Mouse (Mus musculus): ENCODE data around the gene Mecr. TPM values are rescaled to one million over a fixed set of nuclear protein-coding genes. Genes with fewer than 3 reads are reported as not detected.

The Mecr gene
- polyA plus RNA-seq, 1 experiment from 2014 or later = 43.0 TPM

- no peak overlapping the region for H3K27ac ChIP-seq
- H3K36me3 ChIP-seq (ENCODE audit: insufficient read depth, low read length) = no peaks in the 10 kb centered on the region
- H3K4me3 ChIP-seq (replicated peaks; ENCODE audit: low read depth, low read length) = no peak overlapping the region
- ATAC-seq (replicated peaks; ENCODE audit: low FRiP score, low read depth) (no peak), DNase-seq (ENCODE audit: low spot score) (no peak)
- no peak for TF ChIP-seq CTCF (IDR thresholded peaks at IDR 0.05; ENCODE audit: low read depth)
- H3K9me3 ChIP-seq (replicated peaks; ENCODE audit: low read length) = no peaks in the 10 kb centered on the region
- 72% methylated on average over 3 of the region's 3 CpGs for WGBS
- H3K4me2 ChIP-seq (ENCODE audit: low read length) = no peak overlapping the region
- H3K27me3 ChIP-seq (ENCODE audit: insufficient read depth, low read length) = no peaks in the 10 kb centered on the region
- H3K9ac ChIP-seq (ENCODE audit: low read depth, low read length) = no peak overlapping the region
- peaks cover 5% of the 10 kb centered on the region; the same call in 1 of the 2 replicates for H3K4me1 ChIP-seq (replicated peaks; ENCODE audit: insufficient read depth, low read length)
Measured at GRCm38 (mm10) chr4:131832759-131833407, 10.4 kb upstream of the Mecr start.

GRCm38 (mm10) chr4:131833971-131834609, 9.2 kb upstream of the Mecr start:
- Histone ChIP-seq H3K27ac (no peak overlapping the region), H3K36me3 (ENCODE audit: insufficient read depth, low read length) (no peaks in the 10 kb centered on the region), H3K4me2 (ENCODE audit: low read length) (no peak overlapping the region), H3K9me3 (replicated peaks; ENCODE audit: low read length) (no peaks in the 10 kb centered on the region), H3K4me1 (replicated peaks; ENCODE audit: insufficient read depth, low read length) (peaks cover 5% of the 10 kb centered on the region; the same call in 1 of the 2 replicates), H3K27me3 (ENCODE audit: insufficient read depth, low read length) (no peaks in the 10 kb centered on the region), H3K4me3 (replicated peaks; ENCODE audit: low read depth, low read length) (no peak overlapping the region), H3K9ac (ENCODE audit: low read depth, low read length) (0 out of 2 replicates have a peak overlapping the region, but pooled peaks have one; percentile 5)
- DNase-seq (ENCODE audit: low spot score) = peak; percentile 84
- TF ChIP-seq CTCF (IDR thresholded peaks at IDR 0.05; ENCODE audit: low read depth) = peak; percentile 69
- WGBS = 29% methylated on average over 9 of the region's 9 CpGs
- no peak for ATAC-seq (replicated peaks; ENCODE audit: low FRiP score, low read depth)

GRCm38 (mm10) chr4:131836351-131836881, 6.9 kb upstream of the Mecr start:
- no peak for ATAC-seq (replicated peaks; ENCODE audit: low FRiP score, low read depth)
- Histone ChIP-seq H3K9ac (ENCODE audit: low read depth, low read length) (peak overlapping the region; percentile 77), H3K36me3 (ENCODE audit: insufficient read depth, low read length) (no peaks in the 10 kb centered on the region), H3K27ac (no peak overlapping the region), H3K27me3 (ENCODE audit: insufficient read depth, low read length) (no peaks in the 10 kb centered on the region), H3K4me2 (ENCODE audit: low read length) (peak overlapping the region; percentile 98), H3K4me3 (replicated peaks; ENCODE audit: low read depth, low read length) (peak overlapping the region; percentile 76), H3K9me3 (replicated peaks; ENCODE audit: low read length) (no peaks in the 10 kb centered on the region), H3K4me1 (replicated peaks; ENCODE audit: insufficient read depth, low read length) (peaks cover 5% of the 10 kb centered on the region; the same call in 1 of the 2 replicates)
- no peak for TF ChIP-seq CTCF (IDR thresholded peaks at IDR 0.05; ENCODE audit: low read depth)
- peak; percentile 32 for DNase-seq (ENCODE audit: low spot score)
- WGBS = 2% methylated on average over 38 of the region's 39 CpGs

GRCm38 (mm10) chr4:131836891-131837491, 6.3 kb upstream of the Mecr start:
- Histone ChIP-seq H3K36me3 (ENCODE audit: insufficient read depth, low read length) (no peaks in the 10 kb centered on the region), H3K4me1 (replicated peaks; ENCODE audit: insufficient read depth, low read length) (peaks cover 5% of the 10 kb centered on the region; the same call in 1 of the 2 replicates), H3K27ac (peak overlapping the region; percentile 6; the same call in 1 of the 2 replicates), H3K4me2 (ENCODE audit: low read length) (peak overlapping the region; percentile 98), H3K27me3 (ENCODE audit: insufficient read depth, low read length) (no peaks in the 10 kb centered on the region), H3K9ac (ENCODE audit: low read depth, low read length) (peak overlapping the region; percentile 77), H3K9me3 (replicated peaks; ENCODE audit: low read length) (no peaks in the 10 kb centered on the region), H3K4me3 (replicated peaks; ENCODE audit: low read depth, low read length) (peak overlapping the region; percentile 76)
- under 1% methylated on average over 75 of the region's 76 CpGs for WGBS
- ATAC-seq (replicated peaks; ENCODE audit: low FRiP score, low read depth) = 0 out of 2 replicates have a peak, but pooled peaks have one; percentile 12
- TF ChIP-seq CTCF (IDR thresholded peaks at IDR 0.05; ENCODE audit: low read depth) = no peak
- peak; percentile 45 for DNase-seq (ENCODE audit: low spot score)

- Histone ChIP-seq H3K4me2 (ENCODE audit: low read length) (peak within 1 kb of the TSS; percentile 98), H3K9me3 (replicated peaks; ENCODE audit: low read length) (no peaks in the 10 kb centered on the region), H3K4me3 (replicated peaks; ENCODE audit: low read depth, low read length) (peak within 1 kb of the TSS; percentile 76), H3K27me3 (ENCODE audit: insufficient read depth, low read length) (no peaks in the 10 kb centered on the region), H3K36me3 (ENCODE audit: insufficient read depth, low read length) (no peaks in the 10 kb centered on the region), H3K27ac (peak within 1 kb of the TSS; percentile 6; the same call in 1 of the 2 replicates), H3K4me1 (replicated peaks; ENCODE audit: insufficient read depth, low read length) (peaks cover 5% of the 10 kb centered on the region; the same call in 1 of the 2 replicates), H3K9ac (ENCODE audit: low read depth, low read length) (peak within 1 kb of the TSS; percentile 77)
- ATAC-seq (replicated peaks; ENCODE audit: low FRiP score, low read depth) = peak; percentile 85
- peak; percentile 97 for TF ChIP-seq CTCF (IDR thresholded peaks at IDR 0.05; ENCODE audit: low read depth)
- 0% methylated on average over 58 of the region's 72 CpGs for WGBS
- peak; percentile 88 for DNase-seq (ENCODE audit: low spot score)
Measured at GRCm38 (mm10) chr4:131837872-131838524, 5.3 kb upstream of the Mecr start, which contains the start of gene Ptpru. TSS of gene Ptpru (minus strand) at chr4:131838288.

All from kidney, postnatal 0 days (tissue).